Mouse (Mus musculus) cerebellum, adult 18-20 months (tissue): ENCODE results near the gene Bst2.

Experiments used
- DNase-seq, 2 experiments: peaks; one replicate each; pipeline ENCODE4 v3.0.0; 2021

Bst2 gene

DNA sequence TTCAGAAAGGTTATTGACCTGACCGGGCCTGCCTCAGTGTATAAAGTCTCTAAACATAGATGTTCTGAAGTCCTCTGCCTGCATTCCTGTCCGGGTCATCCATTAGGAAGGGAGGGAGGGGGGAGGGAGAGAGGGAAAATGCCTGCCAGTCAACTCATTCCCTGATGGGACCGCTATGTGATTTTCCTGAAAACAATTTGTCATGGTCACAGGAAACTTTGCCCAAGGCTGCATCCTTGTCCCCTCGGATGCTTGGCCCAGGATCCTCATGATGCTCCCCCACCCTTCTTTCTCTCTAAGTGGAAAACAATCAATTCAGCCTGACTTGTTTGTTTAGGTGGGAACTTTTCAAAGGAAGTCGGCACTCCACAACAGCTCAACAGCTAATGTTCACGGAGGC is 20.5 kb downstream of the Bst2 start:
- DNase-seq: no peak

DNA sequence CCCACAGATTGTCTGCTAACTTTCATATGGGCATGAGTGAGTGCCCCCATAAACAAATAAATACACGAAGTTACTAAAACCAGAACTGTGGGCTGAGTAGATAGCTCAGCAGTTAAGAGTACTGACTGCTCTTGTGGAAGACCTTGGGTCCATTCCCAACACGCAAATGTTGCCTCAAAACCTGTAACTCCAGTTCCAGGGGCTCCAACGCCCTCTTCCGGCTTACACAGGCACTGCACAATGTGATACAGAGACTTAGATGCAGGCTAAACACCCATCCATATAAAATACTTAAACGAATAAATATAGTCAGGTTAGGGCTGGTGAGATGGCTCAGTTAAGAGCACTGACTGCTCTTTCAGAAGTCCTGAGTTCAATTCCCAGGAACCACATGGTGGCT is 22.2 kb downstream of the Bst2 start:
- no peak for DNase-seq

DNA sequence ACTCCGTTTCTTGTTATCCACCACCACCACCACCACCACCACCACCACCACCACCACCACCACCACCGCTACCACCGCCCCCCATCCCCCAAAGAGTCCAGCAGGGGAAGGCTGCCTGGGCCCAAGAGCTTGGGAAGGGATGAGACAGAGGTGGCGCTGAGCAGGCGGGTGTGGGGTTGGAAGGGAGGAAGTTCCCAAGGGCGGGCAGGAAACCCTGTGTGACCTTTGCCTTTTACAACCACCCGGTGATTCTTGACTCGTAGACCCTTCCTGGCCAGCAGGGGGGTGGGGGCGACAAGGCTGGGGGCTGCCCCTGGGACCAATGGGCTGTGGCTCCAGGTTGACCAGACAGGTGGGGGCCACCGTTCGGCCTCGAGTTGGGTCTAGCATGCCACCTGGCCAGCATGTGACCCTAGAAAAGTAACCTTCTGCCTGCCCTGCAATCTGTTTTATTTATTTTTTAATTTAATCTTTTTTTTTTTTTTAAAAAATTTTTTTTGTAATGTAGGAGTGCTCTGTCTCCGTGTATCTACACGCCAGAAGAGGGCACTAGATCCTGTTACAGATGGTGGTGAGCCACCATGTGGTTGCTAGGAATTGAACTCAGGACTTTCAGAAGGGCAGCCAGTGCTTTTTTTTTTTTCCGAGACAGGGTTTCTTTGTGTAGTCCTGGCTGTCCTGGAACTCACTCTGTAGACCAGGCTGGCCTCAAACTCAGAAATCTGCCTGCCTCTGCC is 24.1 kb downstream of the Bst2 start:
- DNase-seq: no peak

DNA sequence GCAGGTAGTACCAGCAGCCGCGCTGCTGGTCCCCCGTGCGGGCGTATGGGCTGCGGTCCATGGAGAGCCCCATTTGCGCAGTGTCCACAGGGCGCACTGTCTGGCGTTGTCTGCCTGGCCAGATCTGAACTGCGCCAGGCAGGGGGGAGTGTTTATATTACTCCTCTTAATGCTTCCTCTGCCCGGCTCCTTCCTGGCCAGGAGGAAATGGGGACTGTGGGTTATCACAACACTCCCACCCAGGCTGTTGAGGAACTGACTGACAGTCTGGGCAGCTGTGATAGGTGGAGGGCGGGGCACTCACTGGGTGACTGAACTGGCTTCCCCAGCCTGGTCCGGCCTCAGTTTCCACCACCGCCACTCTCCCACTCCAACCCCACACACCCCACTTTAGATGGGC is 25.6 kb downstream of the Bst2 start, which contains the start of gene Plvap:
TSS of gene Plvap (minus strand) at position 109 of the 400 bp plus-strand sequence.
- DNase-seq: no peak

DNA sequence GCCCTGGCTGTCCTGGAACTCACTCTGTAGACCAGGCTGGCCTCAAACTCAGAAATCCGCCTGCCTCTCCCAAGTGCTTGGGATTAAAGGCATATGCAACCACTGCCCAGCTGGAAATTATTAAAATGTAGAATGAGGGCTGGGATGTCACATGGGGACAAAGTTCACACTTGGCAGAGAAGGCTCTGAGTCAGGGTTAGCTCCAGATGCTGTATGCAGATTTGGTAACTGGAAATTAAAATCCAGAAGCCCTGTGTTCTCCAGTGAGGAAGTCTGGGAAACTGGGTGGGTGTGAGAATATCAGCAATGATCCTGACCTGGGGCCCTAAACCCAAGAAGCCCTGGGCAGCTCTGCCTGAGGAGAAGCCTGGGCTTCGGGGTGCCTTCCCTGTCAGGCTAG is 27.9 kb downstream of the Bst2 start:
- no peak for DNase-seq

DNA sequence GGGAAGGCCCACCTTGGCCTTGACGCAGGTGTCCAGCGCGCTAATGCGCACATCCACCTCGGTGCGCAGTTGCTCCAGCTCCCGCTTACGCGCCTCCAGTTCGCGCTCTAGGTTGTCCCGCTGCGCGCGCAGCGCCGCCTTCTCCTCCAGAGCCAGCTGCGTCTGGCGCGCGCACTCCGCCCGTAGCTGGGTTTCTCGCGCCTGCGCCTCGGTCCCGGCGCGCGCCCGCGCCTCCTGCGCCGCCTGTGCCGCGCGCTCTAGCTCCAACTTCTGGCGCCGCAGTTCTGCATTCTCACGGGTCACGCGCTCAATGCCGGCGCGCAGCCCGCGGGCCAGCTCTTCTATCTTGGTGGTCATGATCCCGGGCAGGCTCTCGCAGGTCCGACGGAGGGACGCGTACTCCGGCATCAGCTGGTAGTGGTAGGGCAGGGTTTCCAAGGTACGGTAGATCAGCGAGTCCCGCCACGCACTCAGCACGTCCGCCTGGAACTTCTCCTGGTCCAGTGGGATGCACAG is 29.6 kb downstream of the Bst2 start:
- DNase-seq: peak; percentile 83 to 91

DNA sequence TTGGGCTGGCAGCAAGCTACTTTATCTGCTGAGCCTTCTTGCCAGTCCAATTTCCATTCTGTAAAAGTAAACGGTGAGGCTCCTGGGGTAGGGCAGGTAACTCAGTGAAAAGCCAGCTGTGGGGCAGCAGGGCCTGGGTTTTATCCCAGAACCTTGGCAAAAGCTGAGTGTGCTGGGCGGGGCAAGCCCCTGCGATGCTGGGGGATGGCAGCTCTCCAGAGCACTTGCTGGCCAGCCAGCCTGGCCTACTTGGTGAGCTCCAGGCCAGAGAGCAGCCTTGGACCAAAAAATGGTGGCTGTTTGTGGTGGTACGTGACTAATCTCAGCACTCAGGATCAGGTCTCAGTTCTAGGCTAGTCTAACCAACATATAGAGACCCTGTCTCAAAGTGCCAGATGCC is 31.3 kb downstream of the Bst2 start:
- peak; percentile 75 to 76 for DNase-seq

DNA sequence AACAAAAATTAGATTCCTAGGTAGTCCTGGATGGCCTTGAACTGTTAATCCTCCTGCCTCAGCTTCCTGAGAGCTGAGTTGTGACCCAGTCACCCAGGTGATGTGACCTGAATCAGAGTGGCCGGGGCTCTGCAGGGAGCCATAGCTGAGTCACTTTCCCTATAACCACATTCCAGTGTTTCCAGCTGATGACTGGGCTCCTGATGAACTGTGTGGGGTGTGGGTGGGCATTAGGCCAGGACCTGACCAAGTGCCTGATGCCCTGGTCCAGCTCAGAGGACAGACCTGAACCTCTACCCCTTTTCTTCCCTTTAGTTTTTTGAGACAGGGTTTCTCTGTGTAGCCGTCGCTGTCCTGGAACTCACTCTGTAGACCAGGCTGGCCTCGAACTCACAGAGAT is 31.9 kb downstream of the Bst2 start:
- DNase-seq: no peak

DNA sequence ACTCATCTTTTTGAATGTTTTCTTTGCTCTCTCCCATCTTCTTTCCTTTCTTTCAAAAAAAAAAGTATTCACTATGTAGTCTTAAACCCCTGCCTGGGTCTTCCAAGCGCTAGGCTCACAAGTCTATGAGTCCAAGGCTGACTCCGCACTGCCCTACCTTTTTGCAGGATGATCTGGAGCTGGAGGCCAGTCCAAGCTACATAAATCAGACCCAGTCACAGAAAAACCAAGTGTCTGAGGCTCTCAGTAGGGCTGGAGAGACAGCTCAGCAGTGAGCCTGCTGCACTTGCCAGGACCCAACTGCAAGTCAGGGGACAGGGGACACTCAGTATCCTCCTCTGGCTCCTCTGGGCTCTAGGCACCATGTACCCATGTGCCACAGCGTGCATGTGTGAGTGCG is 32.9 kb downstream of the Bst2 start:
- DNase-seq: no peak

DNA sequence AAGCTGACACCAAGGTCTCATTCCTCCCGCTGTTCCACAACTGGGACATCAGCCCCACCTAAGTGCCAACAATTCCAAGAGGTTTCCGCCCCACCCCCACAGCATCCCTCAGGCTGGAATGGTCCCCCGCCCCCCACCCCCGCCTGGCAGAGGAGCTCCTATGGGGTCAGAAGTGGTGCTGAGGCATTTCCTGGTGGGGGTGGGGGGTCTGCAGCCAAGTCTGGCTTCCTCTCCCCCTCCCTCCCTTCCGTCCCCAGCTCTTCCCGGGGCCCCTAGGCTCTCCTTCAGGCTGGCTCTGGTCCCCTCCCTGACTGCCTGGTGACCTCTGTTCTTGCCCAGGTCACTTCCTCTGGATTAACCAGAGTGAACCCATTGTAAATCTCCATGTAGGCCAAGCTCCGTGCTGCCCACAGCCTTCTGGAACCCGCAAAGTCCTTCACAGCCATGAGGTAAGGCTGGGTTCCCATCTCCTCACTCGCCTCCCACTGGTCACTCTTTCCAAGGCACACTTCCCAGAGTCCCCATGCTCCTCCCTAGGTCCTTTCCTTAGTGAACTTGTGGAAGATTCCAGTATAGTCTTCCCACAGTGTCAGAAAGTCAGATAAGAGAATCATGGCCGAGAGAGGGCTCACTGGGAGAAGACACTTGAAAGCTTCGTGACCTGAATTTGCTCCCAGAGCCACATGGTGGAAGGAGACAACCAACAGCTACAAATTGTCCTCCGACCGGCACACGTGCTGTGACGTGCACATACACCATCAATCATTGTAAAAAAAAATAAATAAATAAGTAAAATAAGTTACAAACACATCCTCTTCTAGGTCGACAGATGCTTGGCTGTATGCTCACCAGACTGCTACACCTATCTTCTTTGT is 38.2 kb downstream of the Bst2 start:
- no peak for DNase-seq

DNA sequence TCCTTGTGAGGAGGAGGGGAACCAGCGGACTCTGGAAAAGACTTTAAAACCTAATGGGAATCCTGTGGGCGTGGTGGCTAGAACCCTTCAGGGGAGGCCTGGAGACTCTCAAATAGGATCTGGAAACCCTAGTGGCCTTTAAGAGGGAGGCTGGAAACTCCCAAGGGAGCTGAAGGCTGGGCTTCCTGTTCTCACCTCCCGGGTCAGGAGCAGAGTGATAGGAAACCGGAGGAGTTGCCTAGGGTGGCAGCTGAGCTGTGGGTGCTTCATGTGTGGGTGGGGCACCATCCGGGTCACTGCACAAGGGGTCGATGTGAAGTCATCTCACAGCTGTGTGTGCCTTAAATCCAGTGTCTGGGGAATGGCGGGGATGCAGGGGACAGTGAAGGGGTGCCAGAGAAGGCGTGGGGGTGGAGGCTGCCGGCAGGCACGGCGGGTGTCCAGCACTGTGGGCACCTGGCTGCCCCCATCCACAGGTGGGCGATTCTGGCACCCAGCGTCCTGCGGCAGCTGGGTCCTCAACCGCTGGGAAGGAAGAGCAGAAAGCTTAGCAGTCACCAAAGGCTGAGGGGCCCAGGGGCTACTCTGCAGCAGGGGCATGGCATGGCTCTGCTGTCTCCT is 39.3 kb downstream of the Bst2 start:
- DNase-seq: peak in 1 of 2 experiments; percentile 27

DNA sequence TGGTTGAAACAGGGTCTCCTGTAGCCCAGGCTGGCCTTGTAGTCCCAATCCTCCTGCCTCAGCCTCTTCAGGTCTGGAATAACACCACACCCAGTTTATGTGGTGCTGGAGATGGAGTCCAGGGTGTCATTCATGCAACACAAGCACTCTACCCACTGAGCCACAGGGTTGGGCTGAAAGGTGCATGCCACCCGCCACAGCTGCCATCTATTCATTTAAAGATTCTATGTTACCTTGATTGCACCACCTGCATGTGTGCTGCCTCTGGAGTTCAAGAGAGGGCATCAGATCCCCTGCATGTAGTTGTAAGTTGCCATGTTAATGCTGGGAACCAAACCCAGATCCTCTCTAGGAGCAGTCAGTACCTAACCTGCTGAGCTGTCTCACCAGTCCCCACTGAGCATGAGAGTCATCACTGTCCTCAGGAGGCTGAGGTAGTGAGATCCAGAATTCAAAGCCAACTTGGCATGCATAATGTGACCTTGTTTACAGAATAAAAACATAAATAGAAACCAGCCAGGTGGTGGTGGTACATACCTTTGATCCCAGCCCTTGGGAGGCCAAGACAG is 40.1 kb downstream of the Bst2 start:
- DNase-seq: peak; percentile 50 to 57

DNA sequence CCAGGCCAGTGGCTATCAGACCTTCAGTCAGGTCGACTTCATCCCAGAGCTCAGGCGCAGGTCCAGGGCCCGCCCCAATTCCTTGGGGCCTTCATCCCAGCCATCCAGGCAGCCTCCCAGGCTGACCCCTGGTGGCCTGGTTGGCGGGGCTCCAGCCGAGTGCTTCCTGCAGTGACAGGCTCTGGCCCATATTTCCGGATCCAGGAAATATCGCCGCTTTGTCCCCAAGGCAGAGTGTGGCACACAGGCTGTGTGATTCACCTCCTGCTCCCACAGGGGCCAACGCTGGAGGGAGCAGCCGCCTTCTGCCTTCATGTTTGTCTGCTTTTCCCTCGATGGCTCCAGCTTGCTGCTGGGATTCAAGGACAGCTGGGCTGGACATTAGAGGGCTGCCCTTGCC is 40.8 kb downstream of the Bst2 start:
- peak; percentile 75 to 82 for DNase-seq

DNA sequence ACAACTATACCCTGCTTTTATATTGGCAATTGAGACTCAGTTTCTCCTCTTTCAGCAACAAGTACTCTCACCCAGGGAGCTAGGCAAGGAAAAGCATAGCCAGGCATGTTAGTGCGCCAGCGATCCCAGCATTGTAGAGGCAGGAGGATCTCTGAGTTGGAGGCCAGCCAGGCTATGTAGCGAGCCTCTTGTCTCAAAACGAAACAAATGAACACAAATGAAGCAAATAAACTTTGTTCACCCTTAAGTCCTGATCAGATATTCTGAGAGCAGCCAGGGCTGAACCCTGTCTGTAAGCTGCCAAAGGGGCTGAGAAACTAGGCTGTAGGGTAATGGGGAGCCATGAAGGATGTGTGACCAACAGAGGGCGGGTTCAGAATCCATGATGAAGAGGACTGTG is 41.4 kb downstream of the Bst2 start:
- DNase-seq: peak in 1 of 2 experiments; percentile 43

DNA sequence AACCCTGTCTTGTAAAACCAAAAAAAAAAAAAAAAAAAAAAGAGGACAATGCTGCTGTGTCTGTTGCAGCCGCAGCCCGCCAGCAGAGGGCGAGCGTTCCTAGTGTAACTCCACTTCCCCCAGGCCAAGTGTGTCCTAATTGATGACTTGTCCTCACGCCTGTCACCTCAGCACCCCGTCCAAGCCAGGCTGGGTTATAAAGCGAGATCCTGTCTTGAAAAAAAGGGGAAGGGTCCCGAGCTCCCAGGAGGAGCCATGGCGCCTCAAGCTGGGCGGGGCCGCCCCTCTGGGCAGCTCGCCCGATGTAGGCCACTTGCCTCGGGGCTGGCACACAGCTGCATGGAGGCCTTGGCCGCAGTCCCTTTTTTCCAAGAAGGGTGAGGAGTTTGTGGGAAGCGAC is 42.2 kb downstream of the Bst2 start:
- peak; percentile 87 to 89 for DNase-seq

DNA sequence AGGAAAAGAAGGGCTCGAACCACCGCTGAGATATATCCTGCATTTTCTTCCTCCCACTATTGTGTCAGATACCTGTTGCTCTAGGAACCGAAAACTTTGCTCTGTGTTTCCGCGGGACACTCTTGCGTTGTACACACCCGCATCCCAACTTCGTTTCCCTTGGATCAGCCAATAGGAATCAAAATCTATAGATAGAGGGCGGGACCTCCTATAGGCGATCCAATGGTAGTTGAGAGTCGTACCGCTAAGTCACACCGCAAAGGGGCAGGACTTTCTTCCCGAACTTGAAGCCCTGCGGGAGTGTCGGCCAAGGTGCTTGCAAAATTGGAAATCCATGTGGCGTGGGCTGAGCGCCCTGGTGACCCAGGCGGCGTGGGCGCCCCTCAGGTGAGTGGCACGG is 48.8 kb downstream of the Bst2 start:
- peak; percentile 84 to 87 for DNase-seq

DNA sequence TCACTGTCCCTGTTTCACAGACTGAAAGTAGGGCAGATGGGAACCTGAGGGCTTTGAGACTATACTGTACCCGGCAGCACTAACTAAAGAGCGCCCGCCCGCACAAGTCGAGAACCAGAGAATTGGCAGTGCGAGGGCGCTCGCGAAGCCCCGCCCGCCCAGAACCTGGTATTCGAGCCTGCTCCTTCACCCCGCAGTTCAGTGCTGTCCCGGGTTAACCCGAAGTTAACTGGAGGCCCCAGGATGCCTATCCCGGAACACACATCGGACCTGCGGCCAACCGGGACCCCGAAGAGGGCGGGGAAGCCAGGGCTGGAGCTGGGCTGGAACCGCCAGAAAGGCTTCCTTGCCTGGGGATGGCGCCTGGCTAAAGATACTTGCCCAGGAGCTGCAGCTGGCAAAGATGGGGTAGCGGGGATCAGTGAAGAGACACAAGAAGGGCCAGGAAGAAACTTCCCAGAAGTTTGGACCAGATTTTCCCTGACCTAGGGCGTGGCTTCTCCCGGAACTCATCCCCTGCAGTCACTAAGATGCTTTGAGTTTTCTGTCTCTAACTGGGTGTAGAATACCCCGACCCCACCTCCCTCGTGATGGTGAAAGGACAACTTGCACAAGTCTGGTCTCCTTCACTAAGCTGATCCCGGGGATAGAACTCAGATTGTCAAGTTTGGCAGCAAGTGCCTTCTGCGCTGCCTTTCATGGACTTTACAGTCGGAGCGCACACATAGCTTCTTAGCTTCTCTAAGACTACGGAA is 49.4 kb downstream of the Bst2 start, which contains the start of gene Gtpbp3:
TSS of gene Gtpbp3 (plus strand) at position 413 of the 755 bp plus-strand sequence.
- DNase-seq: peak; percentile 82 to 83

DNA sequence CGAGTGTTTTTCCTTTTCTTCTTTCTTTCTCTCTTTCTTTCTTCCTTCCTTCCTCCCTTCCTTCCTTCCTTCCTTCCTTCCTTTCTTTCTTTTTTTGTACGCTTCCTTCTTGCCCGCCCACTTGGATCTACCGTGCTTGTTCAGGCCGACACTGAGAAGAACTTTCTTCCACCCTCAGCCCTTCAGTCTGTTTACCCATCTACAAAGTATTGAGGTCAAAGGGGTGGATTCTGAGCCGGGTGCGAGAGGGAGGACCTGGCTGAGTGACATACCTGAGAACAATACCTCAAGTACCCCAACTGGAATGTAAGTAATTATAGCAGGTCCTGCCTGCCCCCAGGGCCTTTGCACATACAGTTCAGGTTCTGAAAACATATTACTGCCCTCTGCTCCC is 51.1 kb downstream of the Bst2 start:
- DNase-seq: peak in 1 of 2 experiments; percentile 33

DNA sequence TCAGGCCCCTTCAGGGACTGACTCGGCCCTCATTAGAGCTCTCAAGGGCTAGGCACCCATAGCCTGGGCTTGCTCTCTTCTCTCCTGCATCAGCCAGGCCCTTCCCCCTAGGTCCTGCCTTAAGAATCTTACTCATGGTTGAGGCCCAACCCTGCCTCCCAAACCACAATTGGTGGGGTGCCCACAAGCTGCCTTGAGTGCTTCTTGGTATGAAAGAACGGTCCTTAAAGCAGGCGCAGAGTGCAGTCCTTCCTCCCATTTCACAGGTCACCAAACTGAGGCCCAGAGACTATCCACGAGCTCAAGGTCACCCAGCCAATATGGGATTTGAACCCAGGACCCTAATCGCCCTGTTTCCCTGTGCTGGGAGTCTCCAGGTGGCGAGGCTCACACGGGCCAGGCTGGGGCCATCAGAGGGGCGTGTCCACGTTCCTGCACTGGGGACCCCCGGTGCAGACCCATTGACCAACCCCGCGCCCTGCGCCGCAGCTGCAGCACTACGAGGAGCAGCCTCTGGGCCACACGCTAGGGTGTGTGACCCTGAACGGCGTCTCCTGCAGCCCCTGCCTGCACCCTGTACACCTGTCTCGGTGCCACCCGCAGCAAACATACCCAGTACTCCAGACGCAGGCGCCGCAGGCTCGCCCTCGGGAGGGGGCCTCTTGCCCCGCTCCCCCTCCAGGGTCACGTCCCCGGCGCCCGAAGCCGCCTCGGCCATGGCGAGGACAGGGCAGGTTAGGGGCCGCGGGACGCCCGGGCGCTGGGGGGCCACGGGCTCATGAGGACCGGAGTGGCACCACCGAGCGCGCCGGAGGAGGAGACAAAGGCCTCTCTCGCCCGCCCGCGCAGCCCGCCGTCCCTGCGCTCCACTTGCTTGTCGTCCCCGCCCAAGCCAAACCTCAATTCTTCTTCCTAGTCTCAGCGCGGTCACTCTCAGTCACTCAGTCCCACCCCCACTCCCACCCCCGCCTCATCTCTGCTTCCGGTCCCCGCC is 51.8 kb downstream of the Bst2 start, which contains the start of gene Ano8:
TSS of gene Ano8 (minus strand) at position 822 of the 994 bp plus-strand sequence.
- DNase-seq: peak; percentile 90 to 92

DNA sequence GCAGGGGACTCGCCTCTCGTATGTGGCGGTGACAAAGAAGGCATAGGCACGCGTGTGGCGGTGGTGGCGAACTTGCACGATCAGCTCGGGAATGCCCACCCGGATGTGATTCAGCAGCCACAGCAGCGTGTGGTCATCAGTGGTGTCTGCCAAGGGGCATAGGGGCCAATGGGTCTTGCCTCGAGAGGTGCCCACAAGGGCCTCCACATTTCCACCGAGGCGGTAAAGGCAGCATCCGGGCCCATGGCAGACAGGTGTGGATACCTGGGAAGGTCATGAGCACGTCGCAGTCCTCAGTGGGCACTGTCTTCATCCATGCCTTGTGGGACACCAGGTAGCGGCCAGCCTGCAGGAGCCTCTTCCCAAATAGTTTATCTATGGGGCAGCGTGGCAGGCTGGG is 52.5 kb downstream of the Bst2 start:
- no peak for DNase-seq
